Mouse (Mus musculus) Patski (cell line): ENCODE results near the gene Nabp1. TPM values are rescaled to one million over a fixed set of nuclear protein-coding genes. Genes with fewer than 3 reads are reported as not detected.
A peak's percentile ranks its signal among the peaks of the same experiment; 100 is the strongest.

Experiments used
- ATAC-seq: fragments of 100-300 bp; one replicate; pipeline ENCODE4 v1.8.0; 2021
- CTCF ChIA-PET: fragments of 350-600 bp; sonication (Branson Sonifier 250); formaldehyde crosslinking; loops from one replicate; lab custom pipeline; 2022; ENCODE audit warnings: inconsistent platforms; lab: Charles Lee
- POLR2A ChIA-PET: fragments of 350-600 bp; sonication (Branson Sonifier 250); formaldehyde crosslinking; loops from one replicate; lab custom pipeline; 2022; ENCODE audit warnings: antibody characterized with exemption, inconsistent platforms; lab: Charles Lee
- DNase-seq: peaks from one replicate; pipeline ENCODE4 v3.0.0-alpha.2; 2011; ENCODE audit warnings: low read depth, low spot score
- H3K27me3 ChIP-seq: fragments of 371-371 bp; one replicate; pipeline ENCODE4 v1.5.1; 2021
- CTCF ChIP-seq: fragments of 100-300 bp; IDR thresholded peaks from one replicate; pipeline ENCODE4 v1.5.1; 2021
- in situ Hi-C: fragments of 300-500 bp; cut with MboI; formaldehyde crosslinking; loops from 3 replicates; pipeline ENCODE4 v1.11.1; 2018; ENCODE audit warnings: low pct_unique_long_range_greater_than_20kb, mixed read lengths
- polyA plus RNA-seq: library from polyadenylated mRNA; unstranded; gene quantifications from one replicate; pipeline ENCODE4 v1.2.3, GENCODE M21; 2021

The Nabp1 gene
- polyA plus RNA-seq, 1 experiment from 2014 or later, result 20.8 TPM

DNA sequence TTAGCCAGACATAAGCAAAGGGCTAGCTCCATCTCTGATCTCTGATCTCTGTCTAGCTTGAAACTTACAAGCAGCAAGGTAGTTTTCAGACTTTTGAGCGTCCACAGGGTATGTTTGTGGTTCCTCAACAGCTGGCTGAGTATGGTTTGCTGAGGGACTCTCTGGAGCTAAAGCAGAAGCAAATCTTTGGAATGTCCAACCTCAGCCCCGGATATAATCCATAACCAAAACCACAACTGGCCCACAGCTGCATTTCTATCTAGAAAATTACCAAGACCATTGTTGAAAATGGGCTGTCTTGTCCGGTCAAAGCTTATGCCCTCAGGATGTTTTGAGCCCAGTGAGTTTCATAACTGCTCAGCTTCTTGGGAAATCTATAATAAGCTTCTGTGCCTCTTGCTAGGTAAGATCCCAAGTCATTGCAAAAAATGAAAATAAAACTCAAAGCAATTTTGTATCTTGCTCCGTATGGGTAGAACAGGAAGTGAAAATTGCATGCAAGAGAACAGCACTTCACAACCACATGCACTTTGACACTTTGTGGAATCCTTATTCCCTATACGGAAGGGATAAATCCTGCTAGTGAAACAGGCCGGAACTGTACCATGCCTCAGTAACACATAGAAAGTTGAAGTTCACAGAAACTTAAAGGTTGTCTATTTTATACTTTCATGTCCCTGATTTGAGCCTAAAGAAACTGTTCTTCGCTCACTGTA is 15.5 kb upstream of the Nabp1 start:
- ChIA-PET POLR2A (no interaction called here), CTCF (interaction anchor here (0.7 to 2.3 kb wide), 2 partner anchors 12 to 16 kb away, joined by 3 to 8 read pairs; no protein-coding TSS in a partner anchor)
- no peak for TF ChIP-seq CTCF
- DNase-seq (no peak), ATAC-seq (no peak)
- in situ Hi-C loops, result no loop called here
- H3K27me3 ChIP-seq, result no peaks in the 10 kb centered on the region

- in situ Hi-C loops, result no loop called here
- POLR2A ChIA-PET, result interaction anchor here (0.5 to 0.7 kb wide), 2 partner anchors 9 to 53 kb away, joined by 3 to 5 read pairs; no protein-coding TSS in a partner anchor
- no peaks in the 10 kb centered on the region for H3K27me3 ChIP-seq
- no peak for ATAC-seq
- DNase-seq, result no peak
- TF ChIP-seq CTCF, result no peak
- CTCF ChIA-PET, result interaction anchor here (1.4 kb wide), 1 partner anchor 111 kb away, joined by 8 read pairs; no protein-coding TSS in a partner anchor
Observed at GRCm38 (mm10) chr1:51486291-51486690, 8.1 kb upstream of the Nabp1 start.

DNA sequence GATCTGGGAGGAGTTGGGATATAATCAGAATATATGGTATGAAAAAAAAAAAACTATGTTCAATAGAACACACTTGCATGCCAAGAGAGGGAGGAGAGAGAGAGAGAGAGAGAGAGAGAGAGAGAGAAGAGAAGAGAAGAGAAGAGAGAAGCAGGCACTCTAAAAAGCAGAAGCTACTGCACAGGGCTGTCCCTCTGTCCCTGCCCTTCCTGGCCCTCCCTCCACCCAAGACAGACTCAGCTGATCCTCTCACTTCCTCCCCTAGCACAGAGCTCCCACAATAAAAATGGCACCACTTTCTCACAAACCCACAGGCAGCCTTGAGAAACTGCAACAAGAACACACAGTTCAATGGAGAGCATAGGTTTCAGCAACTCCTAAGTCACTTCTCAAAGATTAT is 2.2 kb upstream of the Nabp1 start:
- in situ Hi-C loops, result no loop called here
- DNase-seq (no peak), ATAC-seq (no peak)
- no peak for TF ChIP-seq CTCF
- no peaks in the 10 kb centered on the region for H3K27me3 ChIP-seq
- ChIA-PET POLR2A (no interaction called here), CTCF (no interaction called here)

GRCm38 (mm10) chr1:51479691-51480090 is 1.5 kb upstream of the Nabp1 start:
- POLR2A ChIA-PET, result no interaction called here
- H3K27me3 ChIP-seq, result no peaks in the 10 kb centered on the region
- TF ChIP-seq CTCF, result no peak
- CTCF ChIA-PET, result no interaction called here
- ATAC-seq (no peak), DNase-seq (no peak)
- in situ Hi-C loops, result no loop called here

DNA sequence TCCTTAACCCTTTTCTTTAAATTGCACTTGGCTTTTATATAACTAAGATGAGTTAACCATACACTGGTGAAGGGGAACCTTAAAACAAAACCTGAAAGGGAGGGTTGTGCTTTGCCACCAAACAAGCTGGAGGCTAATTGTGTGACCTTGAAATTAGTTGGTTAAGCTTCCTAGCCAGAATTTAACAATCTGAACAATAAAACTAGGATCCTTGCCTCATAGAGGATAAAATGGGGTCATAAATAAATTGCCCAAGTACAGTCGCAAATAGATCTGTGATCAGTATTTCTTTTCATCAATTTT is 753 bp upstream of the Nabp1 start:
- no peak for TF ChIP-seq CTCF
- ChIA-PET CTCF (no interaction called here), POLR2A (interaction anchor here (0.6 kb wide), 1 partner anchor 21 kb away, joined by 3 read pairs; no protein-coding TSS in a partner anchor)
- no peak for ATAC-seq
- no peaks in the 10 kb centered on the region for H3K27me3 ChIP-seq
- in situ Hi-C loops, result no loop called here
- DNase-seq, result no peak

GRCm38 (mm10) chr1:51477656-51478081 is 556 bp downstream of the Nabp1 start:
- DNase-seq, result no peak
- in situ Hi-C loops, result no loop called here
- no peaks in the 10 kb centered on the region for H3K27me3 ChIP-seq
- TF ChIP-seq CTCF, result no peak
- peak; percentile 35 for ATAC-seq
- CTCF ChIA-PET, result interaction anchor here (0.9 to 2.5 kb wide), 2 partner anchors 33 to 120 kb away, joined by 3 to 14 read pairs; no protein-coding TSS in a partner anchor
- POLR2A ChIA-PET, result interaction anchor here (1.1 to 3.1 kb wide), 2 partner anchors 33 to 119 kb away, joined by 3 to 9 read pairs; no protein-coding TSS in a partner anchor

GRCm38 (mm10) chr1:51476405-51476804 is 1.8 kb downstream of the Nabp1 start:
- TF ChIP-seq CTCF, result no peak
- DNase-seq (no peak), ATAC-seq (no peak)
- in situ Hi-C loops, result no loop called here
- no peaks in the 10 kb centered on the region for H3K27me3 ChIP-seq
- CTCF ChIA-PET, result interaction anchor here (1.5 to 2.5 kb wide), 3 partner anchors 19 to 121 kb away, joined by 3 to 14 read pairs (median 3); no protein-coding TSS in a partner anchor
- POLR2A ChIA-PET, result interaction anchor here (3.1 kb wide), 1 partner anchor 34 kb away, joined by 9 read pairs; no protein-coding TSS in a partner anchor

GRCm38 (mm10) chr1:51468077-51468476 is 10.1 kb downstream of the Nabp1 start:
- in situ Hi-C loops, result loop anchor here (5.0 to 25.0 kb wide), 2 partner anchors 129 to 506 kb away; no protein-coding TSS in a partner anchor
- DNase-seq (no peak), ATAC-seq (peak; percentile 74)
- no peaks in the 10 kb centered on the region for H3K27me3 ChIP-seq
- ChIA-PET POLR2A (no interaction called here), CTCF (interaction anchor here (1.1 to 7.4 kb wide), 2 partner anchors 9 to 130 kb away, joined by 3 to 87 read pairs; no protein-coding TSS in a partner anchor)
- TF ChIP-seq CTCF, result no peak

GRCm38 (mm10) chr1:51467181-51467580 is 11.0 kb downstream of the Nabp1 start:
- ChIA-PET POLR2A (interaction anchor here (0.9 kb wide), 1 partner anchor 125 kb away, joined by 3 read pairs; no protein-coding TSS in a partner anchor), CTCF (interaction anchor here (0.9 to 7.4 kb wide), 10 partner anchors 8 to 162 kb away, joined by 3 to 87 read pairs (median 4); no protein-coding TSS in a partner anchor)
- H3K27me3 ChIP-seq, result no peaks in the 10 kb centered on the region
- ATAC-seq (no peak), DNase-seq (no peak)
- in situ Hi-C loops, result loop anchor here (5.0 to 25.0 kb wide), 2 partner anchors 130 to 505 kb away; no protein-coding TSS in a partner anchor
- no peak for TF ChIP-seq CTCF

DNA sequence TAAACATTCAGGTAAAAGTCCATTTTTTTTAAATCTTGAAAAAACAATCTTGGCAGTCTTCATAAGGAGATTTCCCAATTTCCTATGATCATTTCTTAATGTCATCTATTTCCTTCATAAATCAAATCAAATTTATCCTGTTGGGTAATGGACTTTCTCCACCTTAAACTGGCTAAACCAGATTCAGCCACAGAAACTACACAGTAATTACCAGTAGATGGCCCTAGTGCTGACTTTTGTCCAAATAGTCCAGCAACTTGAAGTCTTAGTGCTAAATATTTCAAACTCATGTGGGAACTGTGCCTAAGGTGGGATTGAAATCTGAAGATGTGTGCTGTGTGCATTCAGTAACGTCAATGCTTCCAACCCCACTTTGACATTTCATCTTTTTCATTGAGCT is 11.8 kb downstream of the Nabp1 start:
- ChIA-PET POLR2A (interaction anchor here (0.9 kb wide), 1 partner anchor 126 kb away, joined by 3 read pairs; no protein-coding TSS in a partner anchor), CTCF (interaction anchor here (0.9 to 7.4 kb wide), 10 partner anchors 9 to 163 kb away, joined by 3 to 87 read pairs (median 4); no protein-coding TSS in a partner anchor)
- ATAC-seq, result peak; percentile 69
- H3K27me3 ChIP-seq, result no peaks in the 10 kb centered on the region
- no peak for DNase-seq
- in situ Hi-C loops, result loop anchor here (5.0 to 25.0 kb wide), 2 partner anchors 131 to 504 kb away; no protein-coding TSS in a partner anchor
- TF ChIP-seq CTCF, result peak; percentile 65
